Comparison of ENCODE assay signal across 29 mouse cellular contexts in the genomic region with DNA sequence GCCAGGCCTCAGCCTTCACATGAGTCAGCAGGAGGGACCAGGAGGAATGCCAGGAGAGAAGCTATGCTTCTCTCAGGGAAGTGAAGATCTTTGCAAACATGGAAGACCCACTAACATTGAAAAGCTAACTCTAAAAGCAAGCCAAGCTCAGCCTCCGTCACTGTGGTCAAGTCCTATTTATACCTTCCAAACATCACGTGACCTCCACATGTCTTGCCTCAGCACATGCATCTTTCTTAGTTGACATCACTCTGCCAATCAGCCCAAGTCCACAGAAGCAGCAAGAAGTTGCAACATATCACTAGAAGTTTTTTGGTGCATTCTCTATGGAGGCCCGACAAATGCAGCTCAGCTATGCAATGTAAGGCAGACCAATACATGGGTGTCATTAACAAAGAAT. TPM values are rescaled to one million over a fixed set of nuclear protein-coding genes. Genes with fewer than 3 reads are reported as not detected.
DNase-seq lines count a peak whose midpoint lies in the region; ATAC-seq and TF ChIP-seq lines count a peak whose summit lies in the region.
"Had no signal": no experiment of that assay in that cellular context is flagged by ENCODE, and none has a peak within 500 bp of the region (broad histone marks: within the 10 kb centered on the region; RNA-seq: fewer than 3 reads in every experiment).

No protein-coding gene starts in this region.

- no peaks in the 10 kb centered on the region for H3K4me1 ChIP-seq in midbrain, embryonic 11.5 days (ENCODE audit: control insufficient read depth, insufficient read depth, low read length)
- H3K4me1 ChIP-seq in midbrain, embryonic 14.5 days (ENCODE audit: control insufficient read depth, insufficient read depth, low read length), result no peaks in the 10 kb centered on the region
- peaks cover 3 to 8% of the 10 kb centered on the region in 2 experiments for H3K4me1 ChIP-seq in CH12.LX (ENCODE audit: control insufficient read depth in 1 of 2, insufficient read depth in 2 of 2)
- H3K4me1 ChIP-seq: embryonic facial prominence, embryonic 13.5 days; embryonic facial prominence, embryonic 15.5 days; forebrain, embryonic 10.5 days had no signal

- no peaks in the 10 kb centered on the region for H3K27me3 ChIP-seq in midbrain, embryonic 11.5 days (ENCODE audit: control insufficient read depth, insufficient read depth, low read length)
- H3K27me3 ChIP-seq in midbrain, embryonic 14.5 days (ENCODE audit: control insufficient read depth, insufficient read depth, low read length), result no peaks in the 10 kb centered on the region
- no peaks in the 10 kb centered on the region for H3K27me3 ChIP-seq in CH12.LX (replicated peaks)
- H3K27me3 ChIP-seq: embryonic facial prominence, embryonic 13.5 days; embryonic facial prominence, embryonic 15.5 days; forebrain, embryonic 12.5 days; Patski had no signal

- no peaks in the 10 kb centered on the region for H3K9me3 ChIP-seq in midbrain, embryonic 11.5 days (ENCODE audit: control insufficient read depth, low read length)
- H3K9me3 ChIP-seq in midbrain, embryonic 14.5 days (ENCODE audit: control insufficient read depth, low read length), result no peaks in the 10 kb centered on the region
- no peaks in the 10 kb centered on the region for H3K9me3 ChIP-seq in CH12.LX (replicated peaks; ENCODE audit: low read length)
- H3K9me3 ChIP-seq: embryonic facial prominence, embryonic 13.5 days; embryonic facial prominence, embryonic 15.5 days; forebrain, embryonic 10.5 days; forebrain, embryonic 12.5 days had no signal

- no peak overlapping the region for H3K4me3 ChIP-seq in midbrain, embryonic 11.5 days (ENCODE audit: low read depth, low read length)
- H3K4me3 ChIP-seq in midbrain, embryonic 14.5 days (replicated peaks; ENCODE audit: low read depth, low read length), result no peak overlapping the region
- no peak overlapping the region for H3K4me3 ChIP-seq in CH12.LX (replicated peaks in 1 of 3; ENCODE audit: low read depth in 2 of 3, low read length in 2 of 3, poor library complexity in 1 of 3)
- H3K4me3 ChIP-seq: embryonic facial prominence, embryonic 13.5 days; embryonic facial prominence, embryonic 15.5 days; erythroblast, embryonic 14.5 days; forebrain, embryonic 10.5 days; forebrain, embryonic 12.5 days had no signal

- no peak for TF ChIP-seq EP300 in CH12.LX (IDR thresholded peaks at IDR 0.05; ENCODE audit: low read length)

- no peak for TF ChIP-seq CTCF in CH12.LX (conservative IDR thresholded peaks at IDR 0.05 in 1 of 2, IDR thresholded peaks at IDR 0.05 in 1 of 2; ENCODE audit: low read depth in 2 of 2, low read length in 2 of 2)

- TF ChIP-seq POLR2A in CH12.LX (IDR thresholded peaks at IDR 0.05; ENCODE audit: low read depth, low read length), result no peak

- no peak overlapping the region for H3K4me2 ChIP-seq in midbrain, embryonic 11.5 days
- no peak overlapping the region for H3K4me2 ChIP-seq in midbrain, embryonic 14.5 days (ENCODE audit: low read length)
- H3K4me2 ChIP-seq in CH12.LX (ENCODE audit: insufficient read depth, low read depth, poor library complexity, severe bottlenecking), result no peak overlapping the region
- H3K4me2 ChIP-seq: embryonic facial prominence, embryonic 13.5 days; embryonic facial prominence, embryonic 15.5 days; forebrain, embryonic 12.5 days had no signal

- ATAC-seq in midbrain, embryonic 11.5 days (ENCODE audit: low FRiP score), result no peak
- no peak for ATAC-seq in midbrain, embryonic 14.5 days (ENCODE audit: low FRiP score, low TSS enrichment)
- ATAC-seq: activated CD4-positive, CD25-positive, alpha-beta regulatory T cell, adult 4 months; CD4-positive, CD25-positive, alpha-beta regulatory T cell, adult 4 months; forebrain, embryonic 14.5 days; forebrain, embryonic 16.5 days; Patski had no signal

- dilution Hi-C loops in CH12.LX (cut with MboI; ENCODE audit: extremely low pct_ligation_motif_present, extremely low pct_unique_long_range_greater_than_20kb, low sequenced_read_pairs), result no loop called here

- in situ Hi-C loops in CH12.LX (cut with MboI; ENCODE audit: low pct_ligation_motif_present, low pct_unique_long_range_greater_than_20kb, low sequenced_read_pairs), result loop anchor here (5.0 to 10.0 kb wide), 2 partner anchors 88 to 225 kb away; no protein-coding TSS in a partner anchor

- DNase-seq in midbrain, embryonic 11.5 days (ENCODE audit: low spot score, missing footprints), result peak; percentile 31
- DNase-seq in midbrain, embryonic 14.5 days, result no peak
- DNase-seq in CH12.LX (ENCODE audit: extremely low read depth), result no peak
- no peak for DNase-seq in right cerebral cortex, postnatal 25 days
- DNase-seq in adrenal gland, adult (ENCODE audit: inconsistent age in 2 of 2, low spot score in 1 of 2), result no peak
- DNase-seq: adrenal gland, adult 2 months; adrenal gland, postnatal 10 days; adrenal gland, postnatal 25 days; B cell, adult 2 months; cerebellum, adult 11 months; cerebellum, adult 18-20 months; cerebellum, adult 8-10 months; cerebellum, adult 9-11 months; cerebellum, postnatal 14 days; cerebellum, postnatal 36 days; embryo, embryonic 11 days had no signal

- no peaks in the 10 kb centered on the region for H3K79me2 ChIP-seq in CH12.LX (replicated peaks; ENCODE audit: control insufficient read depth, extremely low read depth, insufficient read depth, poor library complexity, severe bottlenecking)

- H3K36me3 ChIP-seq in midbrain, embryonic 11.5 days (ENCODE audit: control insufficient read depth, insufficient read depth, low read length), result no peaks in the 10 kb centered on the region
- no peaks in the 10 kb centered on the region for H3K36me3 ChIP-seq in midbrain, embryonic 14.5 days (ENCODE audit: control insufficient read depth, insufficient read depth, low read length)
- no peaks in the 10 kb centered on the region for H3K36me3 ChIP-seq in CH12.LX (replicated peaks in 1 of 2; ENCODE audit: control insufficient read depth in 1 of 2, insufficient read depth in 1 of 2, low read length in 1 of 2)
- H3K36me3 ChIP-seq: embryonic facial prominence, embryonic 13.5 days; embryonic facial prominence, embryonic 15.5 days; forebrain, embryonic 10.5 days; forebrain, embryonic 12.5 days had no signal

- TF ChIP-seq RAD21 in CH12.LX (IDR thresholded peaks at IDR 0.05; ENCODE audit: low read depth, low read length), result no peak

- no peak overlapping the region for H3K9ac ChIP-seq in midbrain, embryonic 11.5 days (ENCODE audit: low read length)
- no peak overlapping the region for H3K9ac ChIP-seq in midbrain, embryonic 14.5 days (replicated peaks; ENCODE audit: low read length)
- no peak overlapping the region for H3K9ac ChIP-seq in CH12.LX (ENCODE audit: insufficient read depth, low read depth)
- H3K9ac ChIP-seq: embryonic facial prominence, embryonic 13.5 days; embryonic facial prominence, embryonic 15.5 days; forebrain, embryonic 12.5 days had no signal

- WGBS in midbrain, embryonic 11.5 days, result 86% methylated on average over 3 of the region's 3 CpGs
- WGBS in midbrain, embryonic 14.5 days, result 88% methylated on average over 3 of the region's 3 CpGs

- no peak overlapping the region for H3K27ac ChIP-seq in midbrain, embryonic 11.5 days (ENCODE audit: low read depth, low read length)
- no peak overlapping the region for H3K27ac ChIP-seq in midbrain, embryonic 14.5 days (replicated peaks; ENCODE audit: low read depth, low read length)
- H3K27ac ChIP-seq in CH12.LX (ENCODE audit: insufficient read depth, low read depth), result no peak overlapping the region
- H3K27ac ChIP-seq: embryonic facial prominence, embryonic 13.5 days; embryonic facial prominence, embryonic 15.5 days; forebrain, embryonic 10.5 days; forebrain, embryonic 12.5 days had no signal

TF ChIP-seq in CH12.LX, 34 proteins besides CTCF, POLR2A, EP300 and RAD21:
- TF ChIP-seq MEF2A (IDR thresholded peaks at IDR 0.05; ENCODE audit: borderline replicate concordance, low read depth, low read length) (0 out of 2 replicates have a peak, but pooled peaks have one; percentile 21), USF1 (IDR thresholded peaks at IDR 0.05; ENCODE audit: low read depth, low read length) (peak; percentile 48), TBP (conservative IDR thresholded peaks at IDR 0.05; ENCODE audit: low read depth, low read length) (no peak), USF2 (conservative IDR thresholded peaks at IDR 0.05; ENCODE audit: low read depth, low read length) (peak; percentile 46; the same call in 1 of the 2 replicates), BHLHE40 (IDR thresholded peaks at IDR 0.05; ENCODE audit: low read depth, low read length) (peak; percentile 56)
TF ChIP-seq in CH12.LX: peak in this region for 4.

RNA-seq across cellular contexts. Expression of gene Fcamr, which starts 20.8 kb away (rescaled TPM):
- not detected in 2 replicates for polyA plus RNA-seq in midbrain, embryonic 11.5 days (2014; fragmentation: Nextera tagmentation; extraction: Ambion mirVana)
- polyA plus RNA-seq in midbrain, embryonic 14.5 days (2014; fragmentation: Nextera tagmentation; extraction: Ambion mirVana), result not detected in 2 replicates
- total RNA-seq in CH12.LX (2012; rRNA removed) (0.08 and 0.17 TPM in 2 replicates), CH12.LX (2014; rRNA removed) (not detected in 2 replicates)
- 0.74 and 1.7 TPM in 2 replicates for polyA plus RNA-seq in CH12.LX (2012; ENCODE audit: insufficient read length, low read depth)
- total RNA-seq: adrenal gland, postnatal 25 days; adrenal gland, postnatal 4 days; common myeloid progenitor, adult 5-6 weeks had no signal
- polyA plus RNA-seq: activated CD4-positive, CD25-positive, alpha-beta regulatory T cell, adult 4 months; adrenal gland, adult 2 months; embryonic facial prominence, embryonic 11.5 days; embryonic facial prominence, embryonic 13.5 days; erythroblast, embryonic 14.5 days; forebrain, embryonic 10.5 days; forebrain, embryonic 12.5 days; forebrain, embryonic 14.5 days; forebrain, embryonic 16.5 days had no signal

RNA-seq across cellular contexts. Expression of gene Pigr, which starts 46.6 kb away (rescaled TPM):
- polyA plus RNA-seq in midbrain, embryonic 11.5 days (2014; fragmentation: Nextera tagmentation; extraction: Ambion mirVana), result not detected in 2 replicates
- polyA plus RNA-seq in midbrain, embryonic 14.5 days (2014; fragmentation: Nextera tagmentation; extraction: Ambion mirVana), result not detected in 2 replicates
- total RNA-seq in CH12.LX (2012; rRNA removed), result 0.04 TPM in 1 of 2 replicates, not detected in the other
- total RNA-seq in CH12.LX (2014; rRNA removed), result not detected in 2 replicates
- 0.19 and 0.21 TPM in 2 replicates for polyA plus RNA-seq in CH12.LX (2012; ENCODE audit: insufficient read length, low read depth)
- total RNA-seq: adrenal gland, postnatal 25 days; common myeloid progenitor, adult 5-6 weeks had no signal
- polyA plus RNA-seq: embryonic facial prominence, embryonic 11.5 days; embryonic facial prominence, embryonic 13.5 days; forebrain, embryonic 10.5 days; forebrain, embryonic 12.5 days; forebrain, embryonic 14.5 days; forebrain, embryonic 16.5 days; Patski had no signal

RNA-seq across cellular contexts. Expression of gene AA986860, which starts 48.1 kb away (rescaled TPM):
- 0.29 and 0.37 TPM in 2 replicates for polyA plus RNA-seq in midbrain, embryonic 11.5 days (2014; fragmentation: Nextera tagmentation; extraction: Ambion mirVana)
- 0.18 and 0.28 TPM in 2 replicates for polyA plus RNA-seq in midbrain, embryonic 14.5 days (2014; fragmentation: Nextera tagmentation; extraction: Ambion mirVana)
- total RNA-seq in CH12.LX (2012; rRNA removed) (0.08 and 0.25 TPM in 2 replicates), CH12.LX (2014; rRNA removed) (0.28 and 0.34 TPM in 2 replicates)
- 0.34 and 0.61 TPM in 2 replicates for polyA plus RNA-seq in CH12.LX (2012; ENCODE audit: insufficient read length, low read depth)

RNA-seq across cellular contexts. Expression of gene Pfkfb2, which starts 50.8 kb away (rescaled TPM):
- 6.3 and 9.5 TPM in 2 replicates for polyA plus RNA-seq in midbrain, embryonic 11.5 days (2014; fragmentation: Nextera tagmentation; extraction: Ambion mirVana)
- 21.9 and 24.8 TPM in 2 replicates for polyA plus RNA-seq in midbrain, embryonic 14.5 days (2014; fragmentation: Nextera tagmentation; extraction: Ambion mirVana)
- total RNA-seq in CH12.LX (2012; rRNA removed) (4.3 and 4.4 TPM in 2 replicates), CH12.LX (2014; rRNA removed) (3.3 and 3.7 TPM in 2 replicates)
- 6.9 and 7.1 TPM in 2 replicates for polyA plus RNA-seq in CH12.LX (2012; ENCODE audit: insufficient read length, low read depth)
